Mouse (Mus musculus) stomach, postnatal 0 days (tissue): Measurements from ENCODE around the gene Lbr.

ENCODE experiments used
- CTCF ChIP-seq: IDR thresholded peaks from 2 replicates; pipeline ENCODE4 v1.5.1; 2016; ENCODE audit warnings: antibody characterized with exemption, low read depth, mild to moderate bottlenecking, moderate library complexity
- EP300 ChIP-seq: optimal IDR thresholded peaks from 2 replicates; pipeline ENCODE3; 2016; ENCODE audit warnings: antibody characterized with exemption

DNA sequence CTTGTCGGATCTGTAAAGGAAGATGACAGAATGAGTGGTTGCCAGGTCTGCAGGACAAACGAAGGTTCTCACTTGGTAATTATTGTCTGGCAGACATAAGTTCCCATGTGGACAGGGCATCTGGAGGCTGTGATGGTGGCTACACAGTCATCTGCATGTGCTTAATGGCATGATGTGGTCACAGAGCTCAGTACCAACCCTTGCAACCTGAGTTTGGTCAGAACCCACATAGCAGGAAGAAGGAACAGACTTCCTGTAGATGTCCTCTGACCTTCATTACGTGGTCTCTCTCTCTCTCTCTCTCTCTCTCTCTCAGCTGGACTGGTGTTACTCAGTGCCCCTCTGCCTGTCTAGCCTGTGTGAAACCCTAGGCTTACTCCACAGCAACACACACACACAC lies 29.8 kb upstream of the Lbr start:
- TF ChIP-seq CTCF (no peak), EP300 (no peak)
